Mouse (Mus musculus) kidney, adult 2 months (tissue): ENCODE measurements around the gene Spef2.

ENCODE experiments used
- CTCF ChIP-seq: fragments of 200-500 bp; conservative IDR thresholded peaks from 2 replicates; pipeline ENCODE4 v1.5.1; 2011; ENCODE audit warnings: low read depth, mild to moderate bottlenecking, control low read depth, low read length, moderate library complexity, mixed read lengths; ENCODE audit not compliant: insufficient read depth, insufficient read length
- POLR2A ChIP-seq: fragments of 200-500 bp; IDR thresholded peaks from one replicate; pipeline ENCODE4 v1.6.1; 2011; ENCODE audit warnings: low read depth, low read length, control low read depth

DNA sequence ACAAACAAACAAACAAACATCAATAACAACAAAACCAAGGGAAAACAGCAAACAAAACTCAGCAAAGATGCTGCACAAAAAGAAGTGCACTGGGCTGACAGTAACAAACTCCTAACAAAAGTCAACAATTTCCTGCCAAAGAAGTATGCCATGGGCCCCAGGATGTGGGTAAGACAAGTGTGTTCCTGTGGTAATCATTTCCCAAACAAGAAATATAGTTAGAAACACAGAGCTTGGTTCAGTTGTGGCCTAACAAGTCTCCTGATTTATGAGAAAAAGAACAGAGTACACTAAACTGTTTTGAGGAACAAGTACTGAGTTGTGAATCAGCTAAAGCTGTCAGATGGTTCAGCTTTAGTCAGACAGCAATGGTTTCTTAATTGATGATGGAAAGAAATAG lies 46.8 kb downstream of the Spef2 start:
- TF ChIP-seq CTCF (no peak), POLR2A (no peak)
